8 mouse cellular contexts compared by ENCODE assay signal in genomic region chr9:22131226-22131981, GRCm38 (mm10). TPM values are rescaled to one million over a fixed set of nuclear protein-coding genes. Genes with fewer than 3 reads are reported as not detected.
DNase-seq lines count a peak whose midpoint lies in the region; ATAC-seq lines count a peak whose summit lies in the region.

No protein-coding gene starts in this region.

- peak; percentile 19 for DNase-seq in urinary bladder, postnatal 25 days (ENCODE audit: low spot score)
- no peak for DNase-seq in urinary bladder, adult 2 months (ENCODE audit: low spot score)
- DNase-seq in liver, embryonic 13.5 days: peak; percentile 57
- peak; percentile 41 for DNase-seq in neural tube, embryonic 10.5 days (ENCODE audit: extremely low spot score, low spot score)
- peak; percentile 86 for DNase-seq in thymus, postnatal 25 days
- no peak for DNase-seq in right cerebral cortex, adult 2 months (ENCODE audit: low spot score in 2 of 2)

- no peak overlapping the region for H3K27ac ChIP-seq in forebrain, embryonic 15.5 days (replicated peaks)
- H3K27ac ChIP-seq in liver, embryonic 13.5 days: peak overlapping the region; percentile 96

- no peaks in the 10 kb centered on the region for H3K36me3 ChIP-seq in forebrain, embryonic 15.5 days
- peaks cover 61% of the 10 kb centered on the region for H3K36me3 ChIP-seq in liver, embryonic 13.5 days

- no peak for ATAC-seq in forebrain, embryonic 15.5 days (replicated peaks)
- ATAC-seq in inflammation-experienced regulatory T-cells, adult 6 months: peak; percentile 37
- peak; percentile 62 for ATAC-seq in liver, embryonic 13.5 days (ENCODE audit: low read depth)

- 2% methylated on average over 34 of the region's 35 CpGs for WGBS in forebrain, embryonic 15.5 days
- under 1% methylated on average over 35 of the region's 35 CpGs for WGBS in liver, embryonic 13.5 days (ENCODE audit: insufficient replicate concordance)

- H3K4me2 ChIP-seq in forebrain, embryonic 15.5 days (replicated peaks): peak overlapping the region; percentile 9; the same call in 1 of the 2 replicates
- H3K4me2 ChIP-seq in liver, embryonic 13.5 days: peak overlapping the region; percentile 99

- peaks cover 9% of the 10 kb centered on the region; the same call in 1 of the 2 replicates for H3K4me1 ChIP-seq in forebrain, embryonic 15.5 days
- peaks cover 84% of the 10 kb centered on the region for H3K4me1 ChIP-seq in liver, embryonic 13.5 days (replicated peaks)

- no peak overlapping the region for H3K4me3 ChIP-seq in forebrain, embryonic 15.5 days
- peak overlapping the region; percentile 75 for H3K4me3 ChIP-seq in liver, embryonic 13.5 days (replicated peaks)

- H3K9me3 ChIP-seq in forebrain, embryonic 15.5 days: no peaks in the 10 kb centered on the region
- no peaks in the 10 kb centered on the region for H3K9me3 ChIP-seq in liver, embryonic 13.5 days (replicated peaks)

- peaks cover 22% of the 10 kb centered on the region for H3K27me3 ChIP-seq in forebrain, embryonic 15.5 days
- H3K27me3 ChIP-seq in liver, embryonic 13.5 days: no peaks in the 10 kb centered on the region

- H3K9ac ChIP-seq in forebrain, embryonic 15.5 days (replicated peaks): no peak overlapping the region
- H3K9ac ChIP-seq in liver, embryonic 13.5 days: peak overlapping the region; percentile 91

RNA-seq across cellular contexts. Expression of gene Acp5, which starts 4.1 kb away (rescaled TPM):
- 24.0 and 35.7 TPM in 2 replicates for polyA plus RNA-seq in urinary bladder, adult 2 months (2012; rRNA removed)
- 0.17 and 0.84 TPM in 2 replicates for polyA plus RNA-seq in forebrain, embryonic 15.5 days (2015; fragmentation: Nextera tagmentation; extraction: Ambion mirVana)
- 100 to 1,000 TPM; 155 to 257 (median 245) TPM for polyA plus RNA-seq in inflammation-experienced regulatory T-cells, adult 6 months (2017; shearing (Covaris generic))
- 184 and 187 TPM in 2 replicates for polyA plus RNA-seq in liver, embryonic 13.5 days (2015; fragmentation: Nextera tagmentation; extraction: Ambion mirVana)

RNA-seq across cellular contexts. Expression of gene Elof1, which starts 14.4 kb away (rescaled TPM):
- 74.8 and 97.4 TPM in 2 replicates for polyA plus RNA-seq in urinary bladder, adult 2 months (2012; rRNA removed)
- polyA plus RNA-seq in forebrain, embryonic 15.5 days (2015; fragmentation: Nextera tagmentation; extraction: Ambion mirVana): 179 and 181 TPM in 2 replicates
- 10 to 100 TPM; 76.4 to 98.9 (median 89.4) TPM for polyA plus RNA-seq in inflammation-experienced regulatory T-cells, adult 6 months (2017; shearing (Covaris generic))
- 103 and 109 TPM in 2 replicates for polyA plus RNA-seq in liver, embryonic 13.5 days (2015; fragmentation: Nextera tagmentation; extraction: Ambion mirVana)

RNA-seq across cellular contexts. Expression of gene Pigyl, which starts 25.2 kb away (rescaled TPM):
- 84.1 and 92.9 TPM in 2 replicates for polyA plus RNA-seq in urinary bladder, adult 2 months (2012; rRNA removed)
- 85.9 and 89.6 TPM in 2 replicates for polyA plus RNA-seq in forebrain, embryonic 15.5 days (2015; fragmentation: Nextera tagmentation; extraction: Ambion mirVana)
- polyA plus RNA-seq in inflammation-experienced regulatory T-cells, adult 6 months (2017; shearing (Covaris generic)): 10 to 100 TPM; 40.1 to 46.8 (median 43.2) TPM
- 42.1 and 44.6 TPM in 2 replicates for polyA plus RNA-seq in liver, embryonic 13.5 days (2015; fragmentation: Nextera tagmentation; extraction: Ambion mirVana)

RNA-seq across cellular contexts. Expression of gene Cnn1, which starts 32.4 kb away (rescaled TPM):
- polyA plus RNA-seq in urinary bladder, adult 2 months (2012; rRNA removed): 3,917 and 4,778 TPM in 2 replicates
- polyA plus RNA-seq in forebrain, embryonic 15.5 days (2015; fragmentation: Nextera tagmentation; extraction: Ambion mirVana): 0.53 and 1.1 TPM in 2 replicates
- under 1 TPM; 0.20 to 0.36 (median 0.32) TPM for polyA plus RNA-seq in inflammation-experienced regulatory T-cells, adult 6 months (2017; shearing (Covaris generic))
- 1.9 and 3.6 TPM in 2 replicates for polyA plus RNA-seq in liver, embryonic 13.5 days (2015; fragmentation: Nextera tagmentation; extraction: Ambion mirVana)

RNA-seq across cellular contexts. Expression of gene Ecsit, which starts 46.2 kb away (rescaled TPM):
- 39.4 and 40.3 TPM in 2 replicates for polyA plus RNA-seq in urinary bladder, adult 2 months (2012; rRNA removed)
- 59.2 and 59.7 TPM in 2 replicates for polyA plus RNA-seq in forebrain, embryonic 15.5 days (2015; fragmentation: Nextera tagmentation; extraction: Ambion mirVana)
- polyA plus RNA-seq in inflammation-experienced regulatory T-cells, adult 6 months (2017; shearing (Covaris generic)): 10 to 100 TPM; 27.7 to 40.0 (median 37.7) TPM
- 33.4 and 34.2 TPM in 2 replicates for polyA plus RNA-seq in liver, embryonic 13.5 days (2015; fragmentation: Nextera tagmentation; extraction: Ambion mirVana)

Comparison
In these comparisons a context has a peak if more than half of its experiments do, and no peak if none do; other contexts are left out.
1. DNase-seq: peak in urinary bladder, postnatal 25 days (single experiment), liver, embryonic 13.5 days (single experiment), neural tube, embryonic 10.5 days (single experiment) and thymus, postnatal 25 days (single experiment); none in urinary bladder, adult 2 months (single experiment) and right cerebral cortex, adult 2 months (0 of 2).
2. RNA of gene Acp5, which starts 4.1 kb away (polyA plus RNA-seq): 155 to 257 TPM in inflammation-experienced regulatory T-cells, adult 6 months, 184 to 187 TPM in liver, embryonic 13.5 days and 24.0 to 35.7 TPM in urinary bladder, adult 2 months; 0.17 to 0.84 TPM in forebrain, embryonic 15.5 days; every median in the first group is over 10 times any median in the second.